Comparison of ENCODE assay signal across 8 mouse cellular contexts in genomic region chr16:33673530-33674109, GRCm38 (mm10). TPM values are rescaled to one million over a fixed set of nuclear protein-coding genes. Genes with fewer than 3 reads are reported as not detected.
DNase-seq lines count a peak whose midpoint lies in the region.

No protein-coding gene starts in this region.

- DNase-seq in heart, adult 9 months (ENCODE audit: low spot score in 2 of 2): peak; percentile 75 to 78
- no peak for DNase-seq in heart, adult 8-10 months (ENCODE audit: low spot score)
- DNase-seq in adrenal gland, postnatal 14 days: peak; percentile 86
- peak; percentile 72 for DNase-seq in gastrocnemius, adult 18-20 months (ENCODE audit: low spot score)
- peak; percentile 54 for DNase-seq in lung, postnatal 14 days
- DNase-seq in ovary, postnatal 36 days (ENCODE audit: low spot score): no peak
- DNase-seq in right cerebral cortex, postnatal 10 days (ENCODE audit: low spot score in 2 of 2): no peak
- no peak for DNase-seq in frontal cortex, postnatal 10 days (ENCODE audit: low spot score in 2 of 2)

RNA-seq across cellular contexts. Expression of gene Heg1, which starts 10.6 kb away (rescaled TPM):
- 100 to 1,000 TPM; 122 to 159 (median 140) TPM for total RNA-seq in heart, adult 8-10 months (2022)
- 87.2 and 88.6 TPM in 2 replicates for total RNA-seq in adrenal gland, postnatal 14 days (2021)
- 10 to 100 TPM; 20.8 to 34.1 TPM for total RNA-seq in gastrocnemius, adult 18-20 months (2021)

Comparison
In these comparisons a context has a peak if more than half of its experiments do, and no peak if none do; other contexts are left out.
1. DNase-seq: peak in heart, adult 9 months (2 of 2), adrenal gland, postnatal 14 days (single experiment), gastrocnemius, adult 18-20 months (single experiment) and lung, postnatal 14 days (single experiment); none in heart, adult 8-10 months (single experiment), ovary, postnatal 36 days (single experiment), right cerebral cortex, postnatal 10 days (0 of 2) and frontal cortex, postnatal 10 days (0 of 2).